Mouse (Mus musculus) CH12.LX (cell line): ENCODE results near the gene Gm21762. TPM values are rescaled to one million over a fixed set of nuclear protein-coding genes. Genes with fewer than 3 reads are reported as not detected.
"Not testable (repeated sequence)": the region's sequence is repeated elsewhere in the genome, so short reads cannot be mapped to it uniquely, and the experiment has no call there.

Experiments used
- DNase-seq: peaks from one replicate; pipeline ENCODE4 v3.0.0-alpha.2; 2013; ENCODE audit errors: extremely low read depth
- H3K27ac ChIP-seq: 2 replicates; pipeline ENCODE4 v1.5.1; 2012; ENCODE audit warnings: low read depth, mild to moderate bottlenecking, control low read depth, moderate library complexity; ENCODE audit not compliant: insufficient read depth
- H3K27me3 ChIP-seq: replicated peaks from 2 replicates; pipeline ENCODE3; 2012; ENCODE audit warnings: inconsistent platforms
- H3K36me3 ChIP-seq, 2 experiments: replicated peaks in 1 of 2; 2 replicates each; pipeline versions ENCODE3 to v1.6.1; 2012; ENCODE audit warnings: inconsistent platforms in 1 of 2, low read length in 1 of 2, mild to moderate bottlenecking in 1 of 2, mixed read lengths in 1 of 2, moderate library complexity in 1 of 2; ENCODE audit not compliant: control insufficient read depth in 1 of 2, insufficient read depth in 1 of 2
- H3K4me1 ChIP-seq, 2 experiments: 2 replicates each; pipeline ENCODE4 v1.6.1; 2012; ENCODE audit warnings: inconsistent platforms in 1 of 2, moderate library complexity in 1 of 2; ENCODE audit not compliant: insufficient read depth in 2 of 2, control insufficient read depth in 1 of 2
- H3K4me2 ChIP-seq: 2 replicates; pipeline ENCODE4 v1.6.1; 2012; ENCODE audit warnings: low read depth, mild to moderate bottlenecking, control low read depth; ENCODE audit not compliant: poor library complexity, insufficient read depth, severe bottlenecking
- H3K4me3 ChIP-seq, 3 experiments: fragments of 150-350 bp in 1 of 3; sonication (generic) in 1 of 3; replicated peaks in 1 of 3; 2 replicates each; pipeline versions ENCODE3 to v1.5.1; 2011 to 2012; ENCODE audit warnings: low read depth in 2 of 3, low read length in 2 of 3, mild to moderate bottlenecking in 2 of 3, moderate library complexity in 2 of 3, control low read depth in 1 of 3, improper control_type of control experiment in 1 of 3, inconsistent platforms in 1 of 3, mixed read lengths in 1 of 3; ENCODE audit not compliant: poor library complexity in 1 of 3
- H3K79me2 ChIP-seq: replicated peaks from 2 replicates; pipeline ENCODE4 v1.6.1; 2012; ENCODE audit warnings: mild to moderate bottlenecking, moderate library complexity; ENCODE audit not compliant: control insufficient read depth, poor library complexity, insufficient read depth, severe bottlenecking; ENCODE audit errors: extremely low read depth
- H3K9ac ChIP-seq: 2 replicates; pipeline ENCODE4 v1.6.1; 2012; ENCODE audit warnings: low read depth, mild to moderate bottlenecking, control low read depth, moderate library complexity; ENCODE audit not compliant: insufficient read depth
- H3K9me3 ChIP-seq: replicated peaks from 2 replicates; pipeline ENCODE3; 2012; ENCODE audit warnings: low read length, inconsistent platforms, mixed read lengths
- BHLHE40 ChIP-seq: IDR thresholded peaks from 2 replicates; pipeline ENCODE4 v1.6.1; 2011; ENCODE audit warnings: mild to moderate bottlenecking, low read depth, low read length, improper control_type of control experiment
- CHD2 ChIP-seq: IDR thresholded peaks from 2 replicates; pipeline ENCODE4 v1.6.1; 2011; ENCODE audit warnings: low read length, improper control_type of control experiment
- E2F4 ChIP-seq: IDR thresholded peaks from 2 replicates; pipeline ENCODE4 v1.6.1; 2011; ENCODE audit warnings: low read depth, low read length, improper control_type of control experiment; ENCODE audit not compliant: insufficient replicate concordance
- EP300 ChIP-seq: IDR thresholded peaks from 2 replicates; pipeline ENCODE4 v1.6.1; 2011; ENCODE audit warnings: low read length, improper control_type of control experiment
- ETS1 ChIP-seq: conservative IDR thresholded peaks from 2 replicates; pipeline ENCODE4 v1.6.1; 2012; ENCODE audit warnings: low read depth, mild to moderate bottlenecking, inconsistent platforms, low read length, improper control_type of control experiment, moderate library complexity
- IRF4 ChIP-seq: IDR thresholded peaks from 2 replicates; pipeline ENCODE4 v1.6.1; 2014; ENCODE audit warnings: low read depth, mild to moderate bottlenecking, inconsistent platforms, low read length, improper control_type of control experiment
- MAFK ChIP-seq: IDR thresholded peaks from 2 replicates; pipeline ENCODE4 v1.6.1; 2011; ENCODE audit warnings: low read length, improper control_type of control experiment; ENCODE audit not compliant: insufficient replicate concordance
- MAX ChIP-seq: IDR thresholded peaks from 2 replicates; pipeline ENCODE4 v1.6.1; 2011; ENCODE audit warnings: low read length, improper control_type of control experiment
- MYC ChIP-seq: IDR thresholded peaks from 2 replicates; pipeline ENCODE4 v1.6.1; 2011; ENCODE audit warnings: low read depth, mild to moderate bottlenecking, improper control_type of control experiment, low read length
- POLR2A ChIP-seq: IDR thresholded peaks from 2 replicates; pipeline ENCODE4 v1.6.1; 2011; ENCODE audit warnings: low read depth, mild to moderate bottlenecking, improper control_type of control experiment, low read length
- RCOR1 ChIP-seq: conservative IDR thresholded peaks from 2 replicates; pipeline ENCODE4 v1.6.1; 2012; ENCODE audit warnings: low read depth, mild to moderate bottlenecking, inconsistent platforms, low read length, improper control_type of control experiment
- TBP ChIP-seq: conservative IDR thresholded peaks from 2 replicates; pipeline ENCODE4 v1.6.1; 2011; ENCODE audit warnings: low read depth, low read length, improper control_type of control experiment
- TCF12 ChIP-seq: IDR thresholded peaks from 2 replicates; pipeline ENCODE4 v1.6.1; 2014; ENCODE audit warnings: low read depth, mild to moderate bottlenecking, inconsistent platforms, low read length, improper control_type of control experiment
- ZMIZ1 ChIP-seq: IDR thresholded peaks from 2 replicates; pipeline ENCODE4 v1.6.1; 2012; ENCODE audit warnings: low read depth, mild to moderate bottlenecking, inconsistent platforms, low read length, improper control_type of control experiment
- ZNF384 ChIP-seq: IDR thresholded peaks from 2 replicates; pipeline ENCODE4 v1.6.1; 2012; ENCODE audit warnings: low read depth, low read length, improper control_type of control experiment, inconsistent platforms
- dilution Hi-C: fragments of 300-500 bp; cut with MboI; formaldehyde crosslinking; loops from 2 replicates; pipeline ENCODE4 v1.14.3; 2020; ENCODE audit warnings: low sequenced_read_pairs; ENCODE audit not compliant: extremely low pct_unique_long_range_greater_than_20kb, extremely low pct_ligation_motif_present
- in situ Hi-C: fragments of 300-500 bp; cut with MboI; formaldehyde crosslinking; loops from 3 replicates; pipeline ENCODE4 v1.14.3; 2019; ENCODE audit warnings: low sequenced_read_pairs, low pct_ligation_motif_present, low pct_unique_long_range_greater_than_20kb, mixed read lengths
- polyA plus RNA-seq: library from polyadenylated mRNA; unstranded; fragments of >175 nt; gene quantifications from 2 replicates; pipeline ENCODE4 v1.2.1, GENCODE M21; 2012; ENCODE audit warnings: low read depth; ENCODE audit not compliant: insufficient read length
- total RNA-seq, 2 experiments: library from RNA; depleted of rRNA; stranded (reverse); fragments of 300-350 nt in 1 of 2; fragments of >200 nt in 1 of 2; gene quantifications; 2 replicates each; pipeline ENCODE4 v1.2.3; 2012 to 2014

Gm21762 gene
- total and polyA plus RNA-seq, 3 experiments: 1.4 to 20.0 (median 16.4) TPM

DNA sequence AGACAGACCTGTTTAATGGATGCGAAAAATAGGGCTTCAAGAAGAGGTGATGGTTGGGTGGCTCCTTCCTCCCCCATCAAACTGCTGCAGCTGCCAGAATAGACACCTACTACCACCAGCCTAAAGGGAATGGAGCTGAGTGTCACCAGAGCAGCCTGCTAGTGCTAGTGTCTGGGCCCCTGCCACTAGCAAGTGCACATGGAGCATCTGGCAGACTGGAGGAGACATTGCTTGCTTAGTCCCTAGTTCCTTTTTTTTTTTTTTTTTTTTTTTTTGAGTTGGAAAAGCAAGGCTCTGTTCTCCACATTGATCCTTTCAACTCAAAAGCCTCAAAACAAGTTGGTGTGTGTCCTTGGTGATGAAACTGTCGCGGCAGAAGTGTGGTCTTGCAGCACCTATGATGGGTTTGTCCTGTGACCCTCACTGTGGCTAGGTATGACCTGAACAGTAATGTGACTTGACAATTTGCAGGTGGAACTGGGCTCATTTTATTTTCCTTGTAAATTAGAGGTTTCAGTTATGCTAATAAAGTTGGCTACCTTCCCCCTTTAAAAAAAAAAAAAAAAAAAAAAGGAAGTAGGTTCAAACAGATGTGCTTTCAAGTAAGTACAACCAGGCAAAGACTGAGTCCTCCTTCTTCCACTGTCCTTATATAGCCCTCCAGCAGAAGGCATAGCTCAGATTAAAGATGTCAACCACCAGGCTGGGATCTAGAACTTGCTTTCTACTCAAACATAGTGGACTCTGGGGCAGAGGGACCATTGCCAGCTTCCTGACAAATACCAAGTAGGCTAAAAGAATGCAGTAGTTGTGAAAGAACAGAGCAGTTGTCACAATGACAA, 43.3 kb upstream of the Gm21762 start:
- H3K4me2 ChIP-seq: peak overlapping the region; percentile 88; the same call in 1 of the 2 replicates
- H3K27ac ChIP-seq: peak overlapping the region; percentile 100
- in situ Hi-C loops, H3K9me3 ChIP-seq, dilution Hi-C loops, H3K36me3 ChIP-seq, H3K79me2 ChIP-seq, H3K27me3 ChIP-seq: not testable (repeated sequence)
- peaks cover 8 to 23% of the 10 kb centered on the region in 2 experiments for H3K4me1 ChIP-seq
- peak; percentile 95 for DNase-seq
- H3K4me3 ChIP-seq: peak overlapping the region in 1 of 3 experiments; percentile 28
- TF ChIP-seq ETS1: peak; percentile 57
- peak; percentile 24; the same call in 1 of the 2 replicates for TF ChIP-seq ZMIZ1
- TF ChIP-seq CHD2: peak; percentile 48; the same call in 1 of the 2 replicates
- TF ChIP-seq E2F4: peak; percentile 71; the same call in 1 of the 2 replicates
- TF ChIP-seq MYC: peak; percentile 70; the same call in 1 of the 2 replicates
- peak; percentile 91 for TF ChIP-seq ZNF384
- TF ChIP-seq POLR2A: peak; percentile 39; the same call in 1 of the 2 replicates
- TF ChIP-seq EP300: peak; percentile 88
- peak; percentile 82 for TF ChIP-seq TCF12
- TF ChIP-seq IRF4: peak; percentile 68; the same call in 1 of the 2 replicates
- peak; percentile 40; the same call in 1 of the 2 replicates for TF ChIP-seq MAX
- TF ChIP-seq TBP: peak; percentile 55
- peak; percentile 54; the same call in 1 of the 2 replicates for TF ChIP-seq MAFK
- peak; percentile 76 for TF ChIP-seq RCOR1
- peak; percentile 80 for TF ChIP-seq BHLHE40
- peak overlapping the region; percentile 66; the same call in 1 of the 2 replicates for H3K9ac ChIP-seq

GRCm38 (mm10) chr13:120251208-120251924, 35.6 kb upstream of the Gm21762 start:
- H3K4me3 ChIP-seq, H3K27me3 ChIP-seq, H3K36me3 ChIP-seq, in situ Hi-C loops, H3K9me3 ChIP-seq, H3K27ac ChIP-seq, H3K9ac ChIP-seq, H3K4me2 ChIP-seq, DNase-seq, H3K79me2 ChIP-seq, H3K4me1 ChIP-seq, dilution Hi-C loops: not testable (repeated sequence)

DNA sequence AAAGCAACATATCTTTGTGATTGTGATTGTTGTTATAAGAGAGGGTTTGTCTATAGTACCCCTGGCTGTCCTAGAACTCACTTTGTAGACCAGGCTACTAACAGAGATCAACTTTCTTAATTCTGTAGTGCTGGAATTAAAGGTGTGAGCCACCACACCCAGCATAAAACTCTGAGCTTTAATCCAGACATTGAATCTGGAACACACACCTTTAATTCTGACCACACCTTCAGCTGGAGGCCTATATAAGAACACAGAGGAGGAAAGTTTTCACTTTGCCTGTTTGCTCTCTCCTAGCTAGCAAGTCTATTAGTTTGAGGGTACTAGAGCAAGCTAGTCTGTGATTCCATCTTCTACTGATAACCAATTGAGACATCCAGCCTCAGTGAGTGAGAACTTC, 23.1 kb upstream of the Gm21762 start, which contains the start of gene Gm21731:
Gm21731 (plus strand) TSS at position 301 of the 400 bp plus-strand sequence.
- dilution Hi-C loops, H3K27me3 ChIP-seq, H3K79me2 ChIP-seq, H3K9me3 ChIP-seq, H3K9ac ChIP-seq, H3K4me1 ChIP-seq, DNase-seq, in situ Hi-C loops, H3K4me3 ChIP-seq, H3K27ac ChIP-seq, H3K36me3 ChIP-seq, H3K4me2 ChIP-seq: not testable (repeated sequence)
